Mouse (Mus musculus) cerebellum, postnatal 14 days (tissue): ENCODE measurements around the gene Zbtb8os.

Experiments used
- DNase-seq, 2 experiments: peaks; one replicate each; pipeline ENCODE4 v3.0.0; 2021; ENCODE audit warnings: mixed read lengths in 2 of 2

The Zbtb8os gene

GRCm38 (mm10) chr4:129335216-129336074 is at the start of gene Zbtb8os, which contains the start of gene Rbbp4:
Zbtb8os (plus strand) TSS chr4:129335695.
Rbbp4 (minus strand) TSS chr4:129335370.
- DNase-seq, result peak; percentile 98 to 99

GRCm38 (mm10) chr4:129286001-129286682 is 49.4 kb upstream of the Zbtb8os start:
- DNase-seq, result peak; percentile 41 to 51

GRCm38 (mm10) chr4:129286683-129287471 is 48.6 kb upstream of the Zbtb8os start:
- peak; percentile 53 to 69 for DNase-seq

GRCm38 (mm10) chr4:129287472-129287981 is 48.0 kb upstream of the Zbtb8os start, which contains the start of gene Sync:
Sync (plus strand) TSS chr4:129287617.
- DNase-seq, result peak; percentile 65

GRCm38 (mm10) chr4:129288067-129288466 is 47.4 kb upstream of the Zbtb8os start:
- peak; percentile 51 to 60 for DNase-seq

- no peak for DNase-seq
Observed at GRCm38 (mm10) chr4:129289671-129290070, 45.8 kb upstream of the Zbtb8os start.

GRCm38 (mm10) chr4:129292831-129293230 is 42.7 kb upstream of the Zbtb8os start:
- DNase-seq, result no peak

- no peak for DNase-seq
Observed at GRCm38 (mm10) chr4:129293702-129294101, 41.8 kb upstream of the Zbtb8os start.

GRCm38 (mm10) chr4:129295188-129295587 is 40.3 kb upstream of the Zbtb8os start:
- DNase-seq, result no peak

- no peak for DNase-seq
Observed at GRCm38 (mm10) chr4:129296066-129296465, 39.4 kb upstream of the Zbtb8os start.

GRCm38 (mm10) chr4:129297724-129298123 is 37.8 kb upstream of the Zbtb8os start:
- no peak for DNase-seq

GRCm38 (mm10) chr4:129299121-129299520 is 36.4 kb upstream of the Zbtb8os start:
- DNase-seq, result no peak

- DNase-seq, result no peak
Observed at GRCm38 (mm10) chr4:129303401-129303800, 32.1 kb upstream of the Zbtb8os start.

- DNase-seq, result no peak
Observed at GRCm38 (mm10) chr4:129303816-129304215, 31.7 kb upstream of the Zbtb8os start.

- no peak for DNase-seq
Observed at GRCm38 (mm10) chr4:129304306-129304705, 31.2 kb upstream of the Zbtb8os start.

GRCm38 (mm10) chr4:129307936-129308335 is 27.6 kb upstream of the Zbtb8os start:
- no peak for DNase-seq

- DNase-seq, result no peak
Observed at GRCm38 (mm10) chr4:129313886-129314285, 21.6 kb upstream of the Zbtb8os start.

GRCm38 (mm10) chr4:129320876-129321275 is 14.6 kb upstream of the Zbtb8os start:
- no peak for DNase-seq

- DNase-seq, result no peak
Observed at GRCm38 (mm10) chr4:129322042-129322441, 13.5 kb upstream of the Zbtb8os start.

GRCm38 (mm10) chr4:129323491-129323890 is 12.0 kb upstream of the Zbtb8os start:
- DNase-seq, result no peak

GRCm38 (mm10) chr4:129324756-129325155 is 10.7 kb upstream of the Zbtb8os start:
- no peak for DNase-seq

- no peak for DNase-seq
Observed at GRCm38 (mm10) chr4:129326191-129326590, 9.3 kb upstream of the Zbtb8os start.

- no peak for DNase-seq
Observed at GRCm38 (mm10) chr4:129332846-129333245, 2.6 kb upstream of the Zbtb8os start.
